Mouse (Mus musculus) limb, embryonic 14.5 days (tissue): Measurements from ENCODE around the gene Edc3. TPM values are rescaled to one million over a fixed set of nuclear protein-coding genes. Genes with fewer than 3 reads are reported as not detected.
"Not testable (repeated sequence)": the region's sequence is repeated elsewhere in the genome, so short reads cannot be mapped to it uniquely, and the experiment has no call there.

ENCODE experiments used
- ATAC-seq: fragments of 200-750 bp; cut with Nextera tagmentation; 2 replicates; pipeline ENCODE4 v1.8.0; 2017; ENCODE audit warnings: low read depth, moderate number of reproducible peaks, moderate TSS enrichment; ENCODE audit not compliant: low FRiP score
- DNase-seq: peaks from one replicate; pipeline ENCODE4 v3.0.0-alpha.2; 2015; ENCODE audit warnings: low spot score
- H3K27ac ChIP-seq: fragments of 300-500 bp; sonication (generic); replicated peaks from 2 replicates; pipeline ENCODE4 v1.5.1; 2014; ENCODE audit warnings: low read depth, mild to moderate bottlenecking, low read length, moderate library complexity, mixed read lengths
- H3K27me3 ChIP-seq: fragments of 300-500 bp; sonication (generic); 2 replicates; pipeline ENCODE4 v1.6.1; 2014; ENCODE audit warnings: low read length, mixed read lengths; ENCODE audit not compliant: control insufficient read depth, insufficient read depth
- H3K36me3 ChIP-seq: fragments of 300-500 bp; sonication (generic); 2 replicates; pipeline ENCODE4 v1.6.1; 2014; ENCODE audit warnings: mild to moderate bottlenecking, low read length, moderate library complexity, mixed read lengths; ENCODE audit not compliant: control insufficient read depth, insufficient read depth
- H3K4me1 ChIP-seq: fragments of 300-500 bp; sonication (generic); 2 replicates; pipeline ENCODE4 v1.6.1; 2014; ENCODE audit warnings: antibody characterized with exemption, low read length, mixed read lengths; ENCODE audit not compliant: control insufficient read depth, insufficient read depth
- H3K4me2 ChIP-seq: fragments of 300-500 bp; sonication (generic); replicated peaks from 2 replicates; pipeline ENCODE4 v1.6.1; 2014; ENCODE audit warnings: low read depth, mild to moderate bottlenecking, low read length, moderate library complexity; ENCODE audit not compliant: severe bottlenecking
- H3K4me3 ChIP-seq: fragments of 300-500 bp; sonication (generic); replicated peaks from 2 replicates; pipeline ENCODE4 v1.5.1; 2014; ENCODE audit warnings: low read length
- H3K9ac ChIP-seq: fragments of 300-500 bp; sonication (generic); 2 replicates; pipeline ENCODE4 v1.6.1; 2014; ENCODE audit warnings: mild to moderate bottlenecking, low read depth, low read length, moderate library complexity; ENCODE audit not compliant: severe bottlenecking
- H3K9me3 ChIP-seq: fragments of 300-500 bp; sonication (generic); 2 replicates; pipeline ENCODE4 v1.6.1; 2016; ENCODE audit warnings: low read length; ENCODE audit not compliant: control insufficient read depth
- POLR2A ChIP-seq: fragments of 200-500 bp; IDR thresholded peaks from 2 replicates; pipeline ENCODE4 v1.8.0; 2012; ENCODE audit warnings: inconsistent platforms, mild to moderate bottlenecking, moderate library complexity, borderline replicate concordance; ENCODE audit not compliant: insufficient read depth, insufficient read length; ENCODE audit errors: extremely low read depth
- WGBS: fragments of 180-500 bp; shearing (Covaris S2); extraction: QIAGEN DNeasy Blood & Tissue Kit; methylation state at CpG from one replicate; pipeline ENCODE4 v1.1.7; 2014; 5-methylcytosine and 5-hydroxymethylcytosine counted together
- polyA plus RNA-seq, 2 experiments: library from polyadenylated mRNA; depleted of rRNA in 1 of 2; stranded (reverse) in 1 of 2; unstranded in 1 of 2; fragments of >200 nt; fragmentation: Nextera tagmentation in 1 of 2; extraction: Ambion mirVana in 1 of 2; gene quantifications; 2 replicates each; pipeline versions ENCODE4 v1.2.1 to v1.2.3; 2012 to 2014

Gene Edc3
- polyA plus RNA-seq, 2 experiments: 21.0 to 25.7 TPM

DNA sequence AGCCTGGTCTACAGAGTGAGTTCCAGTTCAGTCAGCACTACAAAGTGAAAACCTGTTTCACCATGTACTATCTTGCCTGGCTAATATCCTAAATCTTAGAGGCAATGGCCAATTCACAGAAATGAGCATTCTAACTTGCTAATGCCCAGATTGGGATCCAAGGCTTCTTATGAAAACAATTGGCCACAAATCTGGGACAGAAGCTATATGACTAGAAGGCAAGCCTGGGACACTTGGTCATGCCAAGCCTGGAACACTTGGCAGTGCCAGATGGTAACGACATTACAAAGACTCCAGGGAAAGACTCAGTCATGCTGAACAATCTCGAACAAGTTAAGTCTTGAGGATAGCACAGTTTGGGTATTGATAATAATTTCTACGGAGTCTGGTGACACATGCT lies 1.8 kb upstream of the Edc3 start:
- WGBS: 79% methylated on average over 3 of the region's 3 CpGs
- Histone ChIP-seq H3K27me3 (no peaks in the 10 kb centered on the region), H3K9ac (no peak overlapping the region), H3K9me3 (no peaks in the 10 kb centered on the region), H3K4me3 (no peak overlapping the region), H3K4me1 (peaks cover 8% of the 10 kb centered on the region), H3K36me3 (no peaks in the 10 kb centered on the region), H3K27ac (no peak overlapping the region), H3K4me2 (no peak overlapping the region)
- ATAC-seq (no peak), DNase-seq (no peak)
- TF ChIP-seq POLR2A: no peak

DNA sequence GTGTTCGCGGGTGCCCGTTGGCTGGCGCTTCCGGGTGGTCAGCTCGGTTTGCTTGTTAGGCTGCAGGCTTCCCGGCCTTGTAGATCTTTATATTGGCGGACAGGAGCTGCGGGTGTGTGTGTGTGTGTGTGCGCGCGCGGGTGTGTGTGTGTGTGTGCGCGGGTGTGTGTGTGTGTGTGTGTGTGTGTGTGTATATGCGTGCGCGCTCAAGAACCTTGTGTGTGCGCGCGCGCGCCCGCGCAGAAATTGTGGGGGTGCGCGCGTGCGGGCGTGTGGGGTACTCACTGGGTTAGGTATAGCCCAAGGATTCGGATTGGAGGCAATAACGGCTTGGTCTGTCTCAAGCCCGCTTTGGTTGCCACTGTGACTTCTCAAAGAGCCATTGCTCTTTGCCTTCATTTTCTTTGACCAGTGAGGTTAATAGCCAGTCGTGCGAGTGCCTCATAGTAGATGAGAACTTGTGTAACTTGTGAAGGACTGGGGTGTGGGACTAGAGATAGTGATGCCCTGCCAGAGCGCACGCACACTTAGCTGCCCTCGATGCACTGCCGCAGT lies 457 bp downstream of the Edc3 start:
- Histone ChIP-seq H3K27ac (peak overlapping the region; percentile 72), H3K9ac (peak overlapping the region; percentile 88), H3K9me3 (0 out of 2 replicates have a peak, but pooled peaks cover 3% of the 10 kb centered on the region), H3K36me3 (peaks cover 8% of the 10 kb centered on the region), H3K4me2 (peak overlapping the region; percentile 82), H3K4me1 (peaks cover 8% of the 10 kb centered on the region), H3K4me3 (peak overlapping the region; percentile 72), H3K27me3 (no peaks in the 10 kb centered on the region)
- no peak for TF ChIP-seq POLR2A
- DNase-seq (peak; percentile 36), ATAC-seq (peak; percentile 48)
- 4% methylated on average over 36 of the region's 39 CpGs for WGBS

DNA sequence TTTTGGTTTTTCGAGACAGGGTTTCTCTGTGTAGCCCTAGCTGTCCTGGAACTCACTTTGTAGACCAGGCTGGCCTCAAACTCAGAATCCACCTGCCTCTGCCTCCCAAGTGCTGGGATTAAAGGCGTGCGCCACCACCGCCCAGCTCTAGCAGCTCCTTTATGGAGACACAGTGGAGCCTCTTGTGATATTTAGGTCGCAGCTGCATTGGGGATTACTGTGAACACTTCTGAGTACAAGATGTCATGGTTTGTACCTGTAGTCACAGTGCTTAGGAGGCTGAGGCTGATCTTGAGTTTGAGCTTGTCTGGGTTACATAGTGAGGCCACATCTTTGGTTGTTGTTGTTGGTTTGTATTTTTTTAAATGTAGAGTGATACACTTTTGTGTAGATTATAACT lies 1.9 kb downstream of the Edc3 start:
- H3K27me3 ChIP-seq, H3K9me3 ChIP-seq, DNase-seq, H3K27ac ChIP-seq, H3K4me2 ChIP-seq, H3K4me1 ChIP-seq, ATAC-seq, H3K4me3 ChIP-seq, H3K9ac ChIP-seq: not testable (repeated sequence)
- 97% methylated on average over 4 of the region's 5 CpGs for WGBS
- peaks cover 22% of the 10 kb centered on the region for H3K36me3 ChIP-seq

DNA sequence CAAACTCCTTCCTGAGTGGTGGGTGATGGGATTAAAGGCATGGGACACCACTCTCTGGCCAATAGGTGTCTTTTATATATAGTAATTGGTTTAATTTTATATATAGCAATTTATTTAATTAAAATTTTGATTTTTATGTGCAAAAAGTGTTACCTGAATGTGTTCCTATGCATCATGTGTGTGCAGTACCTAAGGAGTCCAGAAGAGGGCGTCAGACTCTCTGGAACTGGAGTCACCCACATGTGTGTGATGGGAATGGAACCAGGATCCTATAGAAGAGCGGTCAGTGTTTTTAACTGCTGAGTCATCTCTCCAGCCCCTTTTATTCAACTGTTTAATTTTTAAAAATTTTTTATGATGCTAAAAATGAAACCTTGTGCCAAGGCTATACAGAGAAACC lies 3.9 kb downstream of the Edc3 start:
- whole genome bisulfite sequencing: 74% methylated on average over 2 of the region's 2 CpGs
- no peak for ATAC-seq
- no peak for TF ChIP-seq POLR2A

DNA sequence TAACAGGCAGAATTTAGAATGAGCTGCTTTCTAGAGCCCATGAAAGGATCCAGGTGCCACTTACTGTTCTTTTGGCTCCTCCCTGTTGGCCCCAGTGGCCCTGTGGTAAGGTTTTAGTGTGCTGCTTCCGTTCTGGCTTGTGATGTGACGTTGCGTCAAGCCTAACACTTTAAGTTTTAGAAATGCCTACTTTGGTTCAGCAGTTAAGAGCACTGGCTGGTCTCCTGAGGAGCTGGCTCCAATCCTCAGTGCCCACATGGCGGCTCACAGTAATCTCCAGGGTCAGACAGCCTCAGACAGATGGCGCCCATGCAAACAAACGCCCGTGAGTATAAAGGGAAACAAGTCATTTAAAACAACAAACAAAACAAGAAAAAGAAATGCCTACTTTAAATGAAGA lies 10.1 kb downstream of the Edc3 start:
- no peak for TF ChIP-seq POLR2A
- WGBS: 86% methylated on average over 7 of the region's 7 CpGs
- H3K4me3 ChIP-seq: no peak overlapping the region
- H3K9me3 ChIP-seq: no peaks in the 10 kb centered on the region
- H3K27ac ChIP-seq: no peak overlapping the region
- ATAC-seq (no peak), DNase-seq (no peak)
- no peaks in the 10 kb centered on the region for H3K27me3 ChIP-seq
- H3K4me2 ChIP-seq: no peak overlapping the region
- H3K4me1 ChIP-seq: no peaks in the 10 kb centered on the region
- peaks cover 66% of the 10 kb centered on the region for H3K36me3 ChIP-seq
- no peak overlapping the region for H3K9ac ChIP-seq

More for the DNA sequence above, 3.9 kb downstream of the Edc3 start:
- Histone ChIP-seq H3K27ac (no peak overlapping the region), H3K4me1 (peaks cover 8% of the 10 kb centered on the region), H3K27me3 (no peaks in the 10 kb centered on the region), H3K36me3 (peaks cover 36% of the 10 kb centered on the region), H3K9ac (no peak overlapping the region), H3K4me2 (no peak overlapping the region), H3K9me3 (0 out of 2 replicates have a peak, but pooled peaks cover 3% of the 10 kb centered on the region), H3K4me3 (no peak overlapping the region)
- no peak for DNase-seq

DNA sequence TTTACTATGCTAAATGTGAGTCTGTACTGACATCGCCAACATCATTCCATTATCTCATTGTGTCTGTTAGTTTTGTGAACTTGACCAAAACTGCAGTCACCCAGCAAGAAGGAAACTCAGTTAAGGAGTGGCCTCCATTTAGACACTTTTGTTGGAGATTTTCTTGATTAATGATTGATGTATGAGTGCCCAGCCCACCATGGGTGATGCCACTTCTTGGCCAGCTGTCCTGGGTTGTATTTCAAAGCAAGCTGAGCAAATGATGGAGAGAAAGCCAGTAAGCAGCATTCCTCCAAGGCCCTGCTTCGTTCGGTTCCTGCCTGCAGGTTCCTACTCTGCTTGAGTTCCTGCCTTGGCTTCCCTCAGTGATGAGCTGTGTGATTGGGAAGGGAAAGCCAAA lies 12.4 kb downstream of the Edc3 start:
- no peak overlapping the region for H3K27ac ChIP-seq

More for the DNA sequence above, 12.4 kb downstream of the Edc3 start:
- ATAC-seq (no peak), DNase-seq (no peak)
- no peak for TF ChIP-seq POLR2A
- 83% methylated on average over 3 of the region's 3 CpGs for whole genome bisulfite sequencing
- Histone ChIP-seq H3K9ac (no peak overlapping the region), H3K27me3 (no peaks in the 10 kb centered on the region), H3K4me2 (no peak overlapping the region), H3K4me3 (no peak overlapping the region), H3K36me3 (peaks cover 54% of the 10 kb centered on the region), H3K9me3 (no peaks in the 10 kb centered on the region), H3K4me1 (no peaks in the 10 kb centered on the region)
